In genomic region chr15:100737667-100738066, GRCm38 (mm10) we compare ENCODE assay signal across 19 mouse cellular contexts. TPM values are rescaled to one million over a fixed set of nuclear protein-coding genes. Genes with fewer than 3 reads are reported as not detected.
A peak's percentile ranks its signal among the peaks of the same experiment; 100 is the strongest.
DNase-seq lines count a peak whose midpoint lies in the region; ATAC-seq and TF ChIP-seq lines count a peak whose summit lies in the region.
"Had no signal": no experiment of that assay in that cellular context is flagged by ENCODE, and none has a peak within 500 bp of the region (broad histone marks: within the 10 kb centered on the region; RNA-seq: fewer than 3 reads in every experiment).

No protein-coding gene starts in this region.

- TF ChIP-seq POLR2A in thymus, adult 2 months (IDR thresholded peaks at IDR 0.05; ENCODE audit: control insufficient read depth, extremely low read depth, insufficient read depth, low read length, poor library complexity), result no peak

- 59% methylated on average over 3 of the region's 3 CpGs for WGBS in thymus, adult 2 months
- WGBS in liver, embryonic 16.5 days (ENCODE audit: insufficient replicate concordance), result 71% methylated on average over 3 of the region's 3 CpGs

- DNase-seq in heart, adult 11 months, result peak; percentile 94
- DNase-seq in heart, postnatal 4 days, result no peak
- DNase-seq in thymus, adult 2 months, result no peak
- DNase-seq in thymus, postnatal 14 days, result no peak
- peak; percentile 48 for DNase-seq in splenic B cell, adult 2 months (ENCODE audit: low read depth, low spot score)
- no peak for DNase-seq in gastrocnemius, adult 18-20 months (ENCODE audit: low spot score)
- no peak for DNase-seq in gastrocnemius, postnatal 36 days
- DNase-seq: cerebellum, adult 2 months; forebrain, postnatal 0 days; gastrocnemius, adult 2 months; heart, postnatal 36 days; kidney, adult 9 months; left cerebral cortex, postnatal 4 days; lung, embryonic 14.5 days had no signal

- intact Hi-C loops in gastrocnemius, postnatal 36 days (cut with DNase I), result no loop called here

- ATAC-seq in liver, embryonic 16.5 days (ENCODE audit: low read depth), result no peak
- ATAC-seq: forebrain, postnatal 0 days; hindbrain, postnatal 0 days; midbrain, embryonic 16.5 days had no signal

- peak overlapping the region; percentile 61 for H3K9ac ChIP-seq in liver, embryonic 16.5 days (ENCODE audit: low read depth, low read length)
- H3K9ac ChIP-seq: embryonic facial prominence, embryonic 12.5 days; forebrain, postnatal 0 days; lung, embryonic 14.5 days had no signal

- peaks cover 22% of the 10 kb centered on the region for H3K4me1 ChIP-seq in thymus, adult 2 months (replicated peaks; ENCODE audit: control insufficient read depth, insufficient read depth, low read length)
- peaks cover 31% of the 10 kb centered on the region for H3K4me1 ChIP-seq in liver, embryonic 16.5 days (ENCODE audit: control insufficient read depth, low read depth, low read length)
- H3K4me1 ChIP-seq: embryonic facial prominence, embryonic 12.5 days had no signal

- peak overlapping the region; percentile 60 for H3K4me2 ChIP-seq in liver, embryonic 16.5 days (ENCODE audit: low read depth, low read length)
- H3K4me2 ChIP-seq: embryonic facial prominence, embryonic 12.5 days; heart, embryonic 11.5 days; lung, embryonic 14.5 days had no signal

- H3K27me3 ChIP-seq in thymus, adult 2 months (ENCODE audit: control insufficient read depth, insufficient read depth, low read length), result no peaks in the 10 kb centered on the region
- no peaks in the 10 kb centered on the region for H3K27me3 ChIP-seq in liver, embryonic 16.5 days (ENCODE audit: control insufficient read depth, insufficient read depth, low read depth, low read length)
- H3K27me3 ChIP-seq in splenic B cell, adult 2 months (ENCODE audit: control insufficient read depth, insufficient read depth, low read length, poor library complexity, severe bottlenecking), result no peaks in the 10 kb centered on the region

- H3K9me3 ChIP-seq in liver, embryonic 16.5 days (replicated peaks; ENCODE audit: control insufficient read depth, low read length), result no peaks in the 10 kb centered on the region
- H3K9me3 ChIP-seq: embryonic facial prominence, embryonic 12.5 days had no signal

- H3K36me3 ChIP-seq in thymus, adult 2 months (ENCODE audit: control insufficient read depth, insufficient read depth, low read length), result no peaks in the 10 kb centered on the region
- H3K36me3 ChIP-seq in liver, embryonic 16.5 days (ENCODE audit: control insufficient read depth, insufficient read depth), result no peaks in the 10 kb centered on the region
- H3K36me3 ChIP-seq in splenic B cell, adult 2 months (ENCODE audit: control insufficient read depth, insufficient read depth, low read length, poor library complexity, severe bottlenecking), result no peaks in the 10 kb centered on the region
- H3K36me3 ChIP-seq: embryonic facial prominence, embryonic 12.5 days had no signal

- H3K27ac ChIP-seq in thymus, adult 2 months (ENCODE audit: control insufficient read depth, insufficient read depth, low read length), result peak overlapping the region; percentile 49; the same call in 1 of the 2 replicates
- peak overlapping the region; percentile 92 for H3K27ac ChIP-seq in liver, embryonic 16.5 days (ENCODE audit: low read length)
- H3K27ac ChIP-seq: embryonic facial prominence, embryonic 12.5 days; gastrocnemius, adult 2 months; hindbrain, postnatal 0 days had no signal

- H3K4me3 ChIP-seq in thymus, adult 2 months (ENCODE audit: control insufficient read depth, insufficient read depth, low read length), result no peak overlapping the region
- no peak overlapping the region for H3K4me3 ChIP-seq in liver, embryonic 16.5 days (ENCODE audit: low read depth, low read length)
- H3K4me3 ChIP-seq: embryonic facial prominence, embryonic 12.5 days; gastrocnemius, adult 2 months had no signal

- TF ChIP-seq CTCF in thymus, adult 2 months (IDR thresholded peaks at IDR 0.05; ENCODE audit: borderline replicate concordance, control insufficient read depth, extremely low read depth, insufficient read depth, low read length, poor library complexity), result no peak

RNA-seq across cellular contexts. Expression of gene Galnt6, which starts 8.5 kb away (rescaled TPM):
- total RNA-seq in heart, postnatal 4 days (2021), result 1 to 10 TPM; 1.3 to 1.6 TPM
- polyA plus RNA-seq in thymus, adult 2 months (2012; rRNA removed), result 34.7 and 39.4 TPM in 2 replicates
- 1.8 TPM in 2 replicates for polyA plus RNA-seq in liver, embryonic 16.5 days (2015; fragmentation: Nextera tagmentation; extraction: Ambion mirVana)
- total RNA-seq in gastrocnemius, adult 18-20 months (2021), result under 1 TPM in 1 of 2 experiments, not detected in 1; 0.12 TPM
- under 1 TPM; 0.17 to 0.20 TPM for total RNA-seq in gastrocnemius, postnatal 36 days (2021)

RNA-seq across cellular contexts. Expression of gene Slc4a8, which starts 23.9 kb away (rescaled TPM):
- total RNA-seq in heart, postnatal 4 days (2021), result 1 to 10 TPM; 2.4 to 2.5 TPM
- polyA plus RNA-seq in thymus, adult 2 months (2012; rRNA removed), result 11.5 and 11.9 TPM in 2 replicates
- polyA plus RNA-seq in liver, embryonic 16.5 days (2015; fragmentation: Nextera tagmentation; extraction: Ambion mirVana), result 0.46 and 0.76 TPM in 2 replicates
- total RNA-seq in gastrocnemius, adult 18-20 months (2021), result 1 to 10 TPM in 1 of 2 experiments, under 1 TPM in 1; 0.76 to 2.0 TPM
- total RNA-seq in gastrocnemius, postnatal 36 days (2021), result 1 to 10 TPM; 1.6 to 2.0 TPM

RNA-seq across cellular contexts. Expression of gene Cela1, which starts 49.9 kb away (rescaled TPM):
- not detected for total RNA-seq in heart, postnatal 4 days (2021)
- polyA plus RNA-seq in thymus, adult 2 months (2012; rRNA removed), result 10.4 and 11.7 TPM in 2 replicates
- polyA plus RNA-seq in liver, embryonic 16.5 days (2015; fragmentation: Nextera tagmentation; extraction: Ambion mirVana), result 20.3 and 30.0 TPM in 2 replicates
- 1 to 10 TPM; 1.2 TPM for total RNA-seq in gastrocnemius, adult 18-20 months (2021)
- total RNA-seq in gastrocnemius, postnatal 36 days (2021), result not detected
- total RNA-seq: gastrocnemius, adult 2 months had no signal

Comparison
In these comparisons a context has a peak if more than half of its experiments do, and no peak if none do; other contexts are left out.
1. DNase-seq: peak in heart, adult 11 months (single experiment) and splenic B cell, adult 2 months (single experiment); none in heart, postnatal 4 days (single experiment), thymus, adult 2 months (single experiment), thymus, postnatal 14 days (single experiment), gastrocnemius, adult 18-20 months (single experiment) and gastrocnemius, postnatal 36 days (0 of 2).